Mouse (Mus musculus) bone marrow, adult 2 months (tissue): Measurements from ENCODE around the gene Gm10964.

Experiments
- CTCF ChIP-seq: fragments of 200-500 bp; IDR thresholded peaks from 2 replicates; pipeline ENCODE4 v1.5.1; 2011; ENCODE audit warnings: low read length, control low read depth; ENCODE audit not compliant: control insufficient read depth, insufficient read depth
- POLR2A ChIP-seq: fragments of 200-500 bp; IDR thresholded peaks from 2 replicates; pipeline ENCODE4 v1.6.1; 2011; ENCODE audit warnings: low read depth, mild to moderate bottlenecking, control low read depth, low read length, borderline replicate concordance; ENCODE audit not compliant: control insufficient read depth

DNA sequence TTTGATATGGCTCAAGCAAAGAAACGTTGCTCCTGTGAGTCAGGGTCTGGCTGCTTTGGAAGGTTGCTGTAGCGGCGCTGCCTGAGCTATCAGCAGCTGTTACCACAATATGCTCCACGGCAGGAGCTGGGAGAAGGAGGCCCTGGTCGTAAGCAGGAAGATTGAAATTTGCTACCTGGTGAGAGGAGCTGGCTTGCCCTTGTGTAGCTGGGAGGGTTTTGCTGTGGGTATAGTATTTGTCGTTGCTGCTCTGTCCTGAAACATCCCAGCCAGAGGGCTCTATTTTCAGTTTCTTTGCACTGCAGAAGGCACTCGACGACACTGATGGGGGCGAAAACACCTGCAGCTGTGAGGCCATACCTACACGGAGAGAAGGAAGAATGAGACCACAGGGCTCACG is 38.8 kb downstream of the Gm10964 start:
- TF ChIP-seq POLR2A (no peak), CTCF (no peak)
